Mouse (Mus musculus) thymus, postnatal 0 days (tissue): ENCODE measurements around the gene Plpp3. TPM values are rescaled to one million over a fixed set of nuclear protein-coding genes. Genes with fewer than 3 reads are reported as not detected.

Source experiments
- DNase-seq: peaks from one replicate; pipeline ENCODE4 v3.0.0-alpha.2; 2015; ENCODE audit warnings: low spot score
- polyA plus RNA-seq: library from polyadenylated mRNA; unstranded; fragments of >200 nt; fragmentation: Nextera tagmentation; extraction: Ambion mirVana; gene quantifications from 2 replicates; pipeline ENCODE4 v1.2.1, GENCODE M21; 2015

Plpp3 gene
- polyA plus RNA-seq, 1 experiment from 2014 or later: 22.7 TPM

DNA sequence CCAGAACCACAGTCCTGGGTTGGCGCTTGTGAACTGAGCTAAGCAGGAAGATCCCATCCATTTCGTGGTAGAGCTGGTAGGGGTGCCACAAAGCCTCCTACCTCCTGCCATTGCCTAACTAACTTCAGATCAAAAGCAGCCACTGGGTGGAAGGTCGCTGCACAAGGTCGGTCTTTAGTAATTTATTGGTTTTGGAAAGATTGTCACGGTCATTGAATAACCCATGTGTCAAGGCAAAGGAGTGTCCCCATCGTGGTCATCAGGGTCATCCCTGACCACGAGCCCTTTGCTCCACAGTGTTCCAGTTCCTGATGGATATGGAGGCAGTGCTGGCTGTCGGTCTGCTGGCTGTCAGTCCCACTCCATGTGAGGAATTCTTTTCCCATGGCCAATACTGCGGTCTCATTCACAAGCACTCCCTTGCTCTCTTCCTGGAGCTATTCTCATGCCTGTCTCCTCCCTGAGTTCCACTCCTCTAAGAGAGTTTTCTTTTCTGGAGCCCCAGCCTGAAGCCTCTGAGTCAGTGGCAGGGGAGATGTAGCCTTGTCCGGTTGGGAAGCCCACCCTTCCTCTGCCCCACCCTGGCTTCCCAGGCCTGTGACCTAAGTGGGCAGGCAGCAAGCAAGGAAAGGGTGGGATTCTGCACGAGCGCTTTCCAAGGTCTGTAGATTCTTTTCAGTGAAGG, 58.7 kb downstream of the Plpp3 start:
- no peak for DNase-seq

GRCm38 (mm10) chr4:105218202-105218601, 61.1 kb downstream of the Plpp3 start:
- DNase-seq: no peak

DNA sequence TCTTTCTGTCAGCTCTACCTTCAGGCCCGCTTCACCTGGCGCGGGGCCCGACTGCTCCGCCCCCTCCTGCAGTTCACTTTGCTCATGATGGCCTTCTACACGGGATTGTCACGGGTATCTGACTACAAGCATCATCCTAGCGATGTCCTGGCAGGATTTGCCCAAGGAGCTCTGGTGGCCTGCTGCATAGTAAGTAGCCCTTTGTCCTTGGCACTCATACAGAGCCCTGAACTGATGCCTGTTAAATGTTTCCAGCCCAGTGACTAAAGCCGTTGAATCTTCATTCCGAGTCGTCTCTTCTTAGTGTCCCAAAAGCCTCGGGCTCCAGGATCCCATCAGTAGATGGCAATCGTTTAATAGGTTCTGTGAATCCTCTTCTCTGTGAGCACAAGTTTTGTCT, 62.2 kb downstream of the Plpp3 start:
- DNase-seq: no peak

DNA sequence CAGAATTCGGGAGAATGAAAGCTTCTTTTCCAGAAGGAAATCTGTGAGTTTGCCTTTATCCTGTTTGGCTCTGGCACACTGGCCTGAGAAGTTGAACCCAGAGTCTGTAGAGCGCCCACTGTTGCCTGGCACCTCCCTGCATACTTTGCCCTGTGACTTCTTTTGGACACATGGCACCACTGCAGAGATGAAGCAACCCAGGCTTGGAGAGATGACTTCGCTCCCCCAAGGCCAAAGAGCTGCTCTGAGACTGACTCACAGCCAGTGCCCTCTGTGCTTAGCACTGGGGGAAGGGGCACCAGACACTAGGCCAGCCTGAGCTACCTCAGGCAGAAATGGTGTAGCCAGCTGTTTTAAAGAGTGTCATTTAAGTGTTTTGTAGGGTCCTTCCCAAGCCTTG, 63.7 kb downstream of the Plpp3 start:
- no peak for DNase-seq

GRCm38 (mm10) chr4:105221256-105221840, 64.2 kb downstream of the Plpp3 start:
- DNase-seq: no peak

DNA sequence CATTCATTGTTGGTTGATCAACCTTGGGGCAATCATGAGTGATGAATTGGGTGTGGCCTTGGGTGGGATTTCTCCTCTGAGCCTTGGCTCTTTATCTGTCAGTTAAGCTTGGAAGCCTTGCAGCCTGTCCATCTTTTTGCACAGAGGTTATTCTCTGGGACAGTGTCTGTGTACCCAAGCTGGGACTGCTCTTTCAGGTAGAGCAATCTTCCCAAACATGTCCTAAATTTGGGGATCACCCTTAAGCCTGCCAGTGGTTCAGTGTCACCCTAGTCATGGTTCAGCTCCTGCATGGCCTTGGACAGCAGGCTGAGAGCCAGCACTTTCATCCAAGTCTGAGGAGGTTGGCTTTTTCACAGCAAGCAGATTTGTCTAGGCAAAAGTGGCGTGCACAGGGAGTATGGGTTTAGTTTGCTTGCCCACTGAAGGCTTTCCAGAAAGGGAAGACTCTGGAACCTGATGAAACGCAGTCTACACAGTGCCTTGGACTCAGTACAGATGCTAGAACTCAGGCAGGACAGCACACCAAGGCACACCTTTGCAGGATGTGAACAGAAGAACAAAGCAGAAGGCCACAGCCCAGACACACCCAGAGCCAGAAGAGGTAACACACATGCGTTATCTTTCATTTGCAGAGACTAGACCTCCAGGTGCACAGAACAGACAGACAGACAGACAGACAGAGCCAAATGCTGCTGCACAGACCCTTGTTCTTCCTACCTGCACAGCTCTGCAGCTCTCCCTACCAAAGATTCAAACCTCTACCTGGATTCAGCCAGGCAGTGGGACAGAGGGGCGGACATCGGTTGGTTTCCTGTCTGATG, 66.2 kb downstream of the Plpp3 start:
- DNase-seq: no peak

DNA sequence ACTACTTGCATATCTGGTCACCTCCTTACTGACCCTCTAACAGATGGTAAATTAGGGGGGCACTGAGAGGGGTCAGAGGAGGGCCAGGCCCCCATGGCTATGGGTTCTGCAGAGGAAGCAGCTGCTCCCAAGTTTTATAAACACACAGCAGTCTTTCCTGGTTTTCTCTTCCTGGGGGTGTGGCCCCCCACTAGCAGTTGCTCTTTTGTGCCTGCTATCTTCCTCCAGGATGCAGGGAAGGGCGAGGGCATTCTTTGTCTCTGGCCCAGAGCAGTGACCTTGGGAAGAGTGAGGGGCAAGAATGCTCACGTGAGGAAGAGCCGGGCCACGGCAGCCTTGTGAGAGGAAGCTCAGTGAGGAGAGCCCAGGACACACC, 66.8 kb downstream of the Plpp3 start:
- no peak for DNase-seq

DNA sequence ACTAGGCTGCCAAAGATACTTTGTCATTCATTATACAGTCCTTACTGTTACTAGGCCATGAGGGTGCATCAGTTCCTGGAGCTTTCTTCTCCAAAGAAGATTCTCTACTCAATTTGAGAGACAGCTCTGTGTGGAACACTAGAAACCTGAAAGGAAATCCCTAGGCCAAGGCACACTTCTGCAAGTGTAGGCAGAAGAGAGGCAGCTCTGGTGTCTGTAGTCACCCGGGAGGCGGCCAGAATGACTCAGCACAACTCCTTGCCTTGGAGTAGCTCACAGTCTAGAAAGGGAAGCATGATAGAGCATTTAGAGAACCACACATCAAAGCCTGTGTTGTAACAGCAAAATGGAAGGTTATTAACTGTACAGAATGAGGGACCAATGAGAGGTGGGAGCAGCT, 68.4 kb downstream of the Plpp3 start:
- no peak for DNase-seq

DNA sequence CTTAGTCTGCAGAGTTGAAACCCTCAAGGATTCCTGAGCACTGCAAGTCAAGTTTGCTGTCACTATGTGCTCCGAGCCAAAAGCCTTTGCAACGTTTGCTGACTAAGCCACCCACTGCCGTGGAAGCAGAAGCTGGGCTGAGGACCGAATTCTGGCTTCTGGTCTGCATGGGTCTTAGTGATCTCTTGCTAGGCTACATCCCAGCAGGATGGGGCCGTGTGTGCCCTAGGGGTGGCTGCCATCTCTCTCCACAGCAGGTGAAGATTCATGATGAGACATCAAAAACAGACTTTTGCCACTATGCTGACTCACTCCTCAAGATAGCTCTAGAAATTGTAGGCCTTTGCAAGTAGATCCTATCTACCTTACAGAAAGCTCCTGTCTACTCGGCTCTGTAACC, 69.2 kb downstream of the Plpp3 start:
- DNase-seq: no peak

DNA sequence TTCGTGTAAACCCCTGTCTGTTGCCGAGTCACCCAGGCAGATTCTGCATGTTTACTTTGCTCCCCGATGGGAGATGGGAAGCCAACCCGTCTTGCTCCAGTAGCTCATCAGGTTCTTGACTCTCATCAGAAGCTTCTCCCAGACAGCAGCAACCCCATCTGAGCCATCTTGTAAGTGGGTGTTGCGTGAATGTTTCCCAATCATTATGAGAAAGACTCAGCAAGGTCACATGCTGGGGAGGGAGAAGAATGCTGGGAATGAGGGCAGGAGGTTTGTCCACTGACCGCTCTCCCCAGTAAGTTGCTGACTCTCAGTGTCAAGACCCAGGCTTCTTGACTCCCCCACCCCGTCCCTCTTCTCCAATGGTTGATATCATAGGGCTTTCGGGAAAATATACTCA, 73.0 kb downstream of the Plpp3 start:
- DNase-seq: no peak

DNA sequence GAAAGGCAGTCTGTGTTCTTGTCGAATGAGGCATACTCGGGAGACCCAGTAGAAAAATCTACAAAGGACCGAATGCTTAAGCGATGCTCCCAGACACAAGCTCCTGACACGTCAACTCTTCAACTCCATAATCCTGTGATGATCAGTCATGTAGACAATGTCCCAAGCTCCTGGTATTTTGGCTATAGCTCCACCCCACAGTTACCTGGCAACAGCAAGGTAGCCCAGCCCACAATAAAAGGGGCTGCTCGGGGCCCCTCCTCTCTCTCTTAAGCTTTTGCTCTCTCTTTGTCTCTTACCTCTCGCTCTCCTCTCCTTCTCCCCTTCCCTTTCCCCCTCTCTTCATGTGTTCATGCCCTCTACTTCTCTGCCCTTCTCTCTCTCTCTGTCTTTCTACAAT, 83.1 kb downstream of the Plpp3 start:
- no peak for DNase-seq

DNA sequence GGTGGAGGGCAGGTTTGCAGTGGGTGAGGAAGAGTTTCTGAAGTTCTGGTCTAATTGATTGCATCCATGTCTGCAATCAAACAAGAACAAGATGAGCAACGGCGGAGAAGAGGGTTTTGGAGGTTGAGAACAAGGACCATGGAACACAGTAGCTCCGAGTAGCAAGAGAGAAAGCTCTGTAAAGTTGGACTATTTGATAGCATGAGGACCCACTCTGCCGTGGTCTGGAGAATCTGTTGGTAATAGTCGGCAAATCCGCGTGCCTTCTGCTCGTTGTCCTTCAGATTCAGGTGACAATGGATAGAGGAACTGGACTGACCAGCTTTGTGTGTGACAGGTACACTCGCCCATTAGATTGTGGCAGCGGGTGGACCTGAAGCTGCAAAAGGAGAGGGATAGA, 87.8 kb downstream of the Plpp3 start:
- no peak for DNase-seq

GRCm38 (mm10) chr4:105245479-105245944, 88.4 kb downstream of the Plpp3 start:
- no peak for DNase-seq

- no peak for DNase-seq
Observed at GRCm38 (mm10) chr4:105246331-105246730, 89.2 kb downstream of the Plpp3 start.

GRCm38 (mm10) chr4:105248161-105248560, 91.0 kb downstream of the Plpp3 start:
- no peak for DNase-seq

- DNase-seq: no peak
Observed at GRCm38 (mm10) chr4:105249283-105249682, 92.1 kb downstream of the Plpp3 start.

DNA sequence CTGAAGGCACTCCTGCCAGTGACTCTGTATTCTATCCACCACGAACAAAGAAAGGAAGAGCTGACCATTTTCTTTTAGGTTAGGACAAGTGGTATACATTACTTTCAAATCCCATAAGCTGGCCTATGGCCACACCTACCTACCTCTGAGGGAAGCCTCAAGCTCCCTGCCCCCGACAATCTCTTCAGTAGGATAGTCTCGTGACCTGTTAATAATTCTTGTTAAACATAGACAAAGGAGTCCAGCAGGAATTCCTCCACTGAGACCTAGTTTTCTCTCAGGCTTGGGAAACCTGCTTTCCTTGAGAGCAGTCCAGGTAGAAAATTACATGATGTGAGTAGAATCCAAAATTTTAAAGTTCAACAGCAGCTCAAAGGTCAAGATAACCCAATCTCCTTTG, 93.8 kb downstream of the Plpp3 start:
- no peak for DNase-seq

DNA sequence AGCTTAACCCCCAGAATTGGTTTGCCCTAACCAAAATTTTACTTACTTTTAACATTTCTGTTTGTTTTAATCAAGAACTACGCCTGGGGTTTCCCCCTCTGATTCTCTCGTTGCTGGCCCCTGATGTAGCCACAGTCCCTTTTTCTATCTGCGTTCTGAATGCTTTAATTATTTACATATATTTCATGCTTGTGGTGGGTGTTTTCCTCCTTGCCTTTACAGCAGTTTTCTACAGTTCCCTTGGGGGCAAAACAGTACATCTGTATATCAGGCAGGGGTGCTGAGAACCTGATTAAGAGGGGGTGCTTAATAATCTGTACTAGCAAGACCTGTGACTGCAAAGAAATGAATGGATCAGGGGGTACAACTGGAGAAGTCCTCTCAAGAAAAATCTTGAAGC, 94.9 kb downstream of the Plpp3 start:
- DNase-seq: no peak

DNA sequence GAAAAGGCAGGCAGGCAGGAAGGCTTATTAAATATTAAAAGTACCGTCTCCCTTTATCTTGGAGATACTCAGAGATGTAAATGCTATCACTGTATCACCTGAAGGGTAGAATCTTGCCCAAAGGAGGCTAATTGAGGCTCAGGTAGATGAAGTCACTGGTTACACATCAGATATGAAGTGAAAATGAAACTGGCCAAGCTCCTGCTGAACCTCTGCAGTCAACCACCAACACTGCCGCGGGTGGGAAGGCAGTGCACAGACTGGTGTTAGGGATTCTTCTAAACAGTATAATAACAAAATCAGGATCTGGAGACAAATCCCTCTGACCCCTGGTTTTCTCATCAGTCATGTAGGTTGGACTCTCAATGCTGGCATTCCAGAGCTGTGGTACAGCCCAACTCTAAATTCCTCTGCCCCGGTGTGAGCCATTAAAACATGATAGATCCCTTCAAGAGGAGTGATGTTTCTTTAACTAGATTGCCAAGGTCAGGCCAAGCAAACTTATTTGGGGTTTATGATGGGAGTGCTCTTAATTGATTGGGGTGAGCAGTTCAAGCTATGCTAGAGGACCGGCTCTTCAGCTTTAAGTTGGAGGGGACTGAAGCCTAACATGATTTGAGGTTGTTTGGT, 95.5 kb downstream of the Plpp3 start:
- DNase-seq: no peak

GRCm38 (mm10) chr4:105253453-105254341, 96.5 kb downstream of the Plpp3 start:
- no peak for DNase-seq

- DNase-seq: no peak
Observed at GRCm38 (mm10) chr4:105254365-105254764, 97.2 kb downstream of the Plpp3 start.
